Mouse (Mus musculus): ENCODE measurements around the gene Hmx1.

Hmx1 gene

DNA sequence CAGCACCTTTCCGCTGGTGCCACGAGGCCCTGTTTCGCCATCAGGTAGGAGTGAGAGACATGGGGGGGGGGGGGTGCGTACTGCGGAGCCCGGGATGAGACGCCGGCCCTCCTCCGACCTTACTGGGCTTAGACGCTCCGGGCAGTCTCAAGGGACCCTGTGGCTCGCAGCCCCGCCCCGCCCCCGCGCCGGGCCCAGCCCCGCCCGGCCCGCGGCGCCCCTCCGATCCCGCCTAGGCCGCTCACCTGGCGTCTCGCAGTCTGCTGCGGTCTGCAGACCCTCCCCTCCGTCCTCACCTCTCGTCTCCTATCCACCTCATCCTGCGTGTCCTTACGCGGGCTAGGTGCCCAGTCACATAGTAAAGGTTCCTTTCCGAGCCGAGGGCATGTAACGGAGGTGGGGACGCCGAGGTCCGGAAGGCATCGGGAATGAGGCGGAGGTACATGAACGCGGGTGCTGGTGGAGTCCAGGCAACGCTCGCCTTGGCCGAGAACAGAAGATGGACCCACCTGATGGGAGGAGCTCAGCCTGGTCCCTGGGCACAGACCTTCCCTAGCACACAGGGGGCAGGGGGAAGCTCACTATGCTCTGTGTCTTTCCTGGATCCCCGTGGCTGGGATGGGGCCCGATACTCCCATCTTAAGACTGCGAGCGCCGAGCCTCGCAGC, 8.9 kb downstream of the Hmx1 start:
- no peak for DNase-seq (ENCODE audit: low read depth in 1 of 2, low spot score in 2 of 2)

DNA sequence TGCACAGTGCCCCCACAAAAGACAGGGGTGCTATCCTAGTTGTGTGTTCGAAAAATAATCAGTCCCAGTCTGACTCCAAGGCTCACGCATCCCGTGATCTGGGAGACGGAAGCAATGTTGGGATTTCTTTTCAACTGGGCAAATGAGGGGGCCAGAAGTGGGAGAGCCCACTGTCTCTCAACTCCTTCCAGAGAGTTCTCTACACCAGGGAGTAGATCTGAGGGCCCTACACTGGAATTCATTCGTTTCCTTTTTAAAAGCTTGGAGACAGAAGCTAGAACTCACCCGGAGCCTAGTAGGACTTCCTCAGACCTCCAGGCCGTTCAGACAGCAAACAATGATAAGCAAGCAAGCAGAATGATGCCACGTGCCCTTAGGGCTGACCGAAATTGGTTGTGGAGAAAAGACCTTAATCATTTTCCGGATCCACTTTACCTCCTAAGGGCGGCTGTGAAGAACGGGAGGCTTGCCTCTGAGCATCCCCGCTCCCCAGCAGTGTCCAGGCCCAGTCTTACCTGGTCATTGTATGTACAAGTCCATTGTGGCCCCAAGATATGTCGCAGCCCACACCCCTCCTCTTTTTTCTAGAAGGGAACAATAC, 9.5 kb downstream of the Hmx1 start:
- no peak for DNase-seq (ENCODE audit: low read depth in 1 of 2, low spot score in 2 of 2)

DNA sequence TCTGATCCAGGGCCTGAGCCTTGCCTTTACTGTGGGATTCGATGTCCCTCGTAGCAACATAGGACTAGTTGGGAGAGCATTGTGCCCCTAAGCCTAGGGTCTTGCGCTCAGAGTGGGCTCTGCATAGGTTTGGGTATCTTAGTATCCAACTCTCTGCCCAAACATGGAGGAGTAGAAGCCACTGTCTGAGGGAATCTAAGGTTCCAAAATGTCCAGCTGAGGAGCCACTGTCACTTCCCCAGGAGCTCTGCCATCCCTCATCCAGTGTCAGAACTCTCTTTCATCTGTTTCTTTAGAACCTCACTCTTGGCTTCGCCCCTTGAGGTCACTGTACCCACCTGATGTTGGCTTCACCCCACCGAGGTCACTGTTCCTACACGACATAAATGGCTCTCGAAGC, 10.2 kb downstream of the Hmx1 start:
- no peak for DNase-seq (ENCODE audit: low read depth in 1 of 2, low spot score in 2 of 2)

DNA sequence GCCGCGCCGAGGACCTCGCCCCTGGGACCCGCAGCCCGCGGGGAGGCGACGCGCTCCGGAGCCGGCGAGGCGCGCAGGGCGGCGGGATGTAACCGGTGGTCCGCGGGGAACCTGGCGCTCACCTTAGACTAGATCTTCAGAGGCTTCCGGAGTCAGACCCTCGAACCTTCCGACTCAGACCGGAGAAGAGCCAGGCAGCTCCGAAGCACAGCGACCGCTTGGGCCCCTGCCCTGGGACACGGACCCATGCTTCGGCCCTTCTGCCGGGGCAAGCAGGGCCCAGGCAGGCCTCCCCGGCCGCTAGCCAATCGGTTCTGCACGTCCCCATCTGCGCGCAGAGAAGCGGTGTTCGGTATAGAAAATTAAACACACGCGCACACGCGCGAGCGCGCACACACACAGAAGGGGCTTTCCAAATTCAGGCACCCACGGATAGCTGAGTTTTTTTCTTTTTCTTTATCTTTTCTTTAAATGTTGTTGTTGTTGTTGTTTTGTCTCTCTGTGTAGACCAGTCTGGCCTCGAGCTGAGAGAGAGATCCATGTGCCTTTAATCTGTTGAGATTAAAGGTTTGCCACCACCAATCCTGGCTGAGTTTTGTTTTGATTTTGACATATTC, 10.9 kb downstream of the Hmx1 start:
- DNase-seq (ENCODE audit: low read depth in 1 of 2, low spot score in 2 of 2) = no peak

DNA sequence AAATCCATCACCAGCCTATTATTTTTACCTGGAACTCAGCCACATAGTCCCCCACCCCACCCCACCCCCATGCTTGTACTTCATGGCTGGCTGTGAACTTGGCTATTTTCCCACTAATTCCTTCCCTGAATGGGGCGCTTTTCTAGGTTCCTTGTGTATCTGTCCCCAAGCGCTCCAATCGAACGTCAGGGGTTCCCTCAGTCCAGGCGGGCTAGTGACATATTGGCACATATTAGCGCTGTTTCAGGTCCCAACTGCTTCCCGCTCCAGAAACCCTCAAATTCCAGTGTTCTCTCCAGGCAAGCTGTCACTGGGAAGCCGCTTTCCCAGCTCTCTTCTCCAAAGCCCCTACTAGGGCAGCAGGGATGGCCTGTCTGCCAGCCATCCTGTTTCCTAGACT, 12.3 kb downstream of the Hmx1 start:
- no peak for DNase-seq (ENCODE audit: low read depth in 1 of 2, low spot score in 2 of 2)

DNA sequence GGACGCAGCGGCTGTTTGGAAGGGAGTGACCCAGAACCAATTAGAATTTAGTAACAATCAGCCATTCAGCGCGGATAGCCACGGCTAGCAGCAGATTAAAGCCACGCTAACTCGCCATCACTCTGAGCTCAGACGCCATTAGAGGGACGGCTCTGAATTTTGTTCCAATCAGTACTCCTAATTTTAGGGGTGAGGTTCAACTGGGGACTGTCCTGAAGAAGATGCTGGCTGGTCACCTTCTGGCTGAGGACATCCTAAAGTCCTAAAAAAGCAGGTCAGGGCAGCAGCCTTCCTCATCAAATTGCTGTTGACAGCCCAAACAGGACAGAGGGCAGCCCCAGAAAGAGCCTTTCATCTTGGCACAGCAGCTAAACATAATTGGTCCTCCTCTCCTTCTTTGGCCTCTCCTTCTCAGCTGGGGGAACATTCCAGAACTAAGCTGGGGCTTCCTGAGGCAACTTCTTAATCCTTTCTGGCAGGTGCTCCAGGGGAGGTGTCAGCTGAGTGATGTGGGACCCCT, 18.6 kb downstream of the Hmx1 start:
- DNase-seq (ENCODE audit: low read depth in 1 of 2, low spot score in 2 of 2) = no peak

DNA sequence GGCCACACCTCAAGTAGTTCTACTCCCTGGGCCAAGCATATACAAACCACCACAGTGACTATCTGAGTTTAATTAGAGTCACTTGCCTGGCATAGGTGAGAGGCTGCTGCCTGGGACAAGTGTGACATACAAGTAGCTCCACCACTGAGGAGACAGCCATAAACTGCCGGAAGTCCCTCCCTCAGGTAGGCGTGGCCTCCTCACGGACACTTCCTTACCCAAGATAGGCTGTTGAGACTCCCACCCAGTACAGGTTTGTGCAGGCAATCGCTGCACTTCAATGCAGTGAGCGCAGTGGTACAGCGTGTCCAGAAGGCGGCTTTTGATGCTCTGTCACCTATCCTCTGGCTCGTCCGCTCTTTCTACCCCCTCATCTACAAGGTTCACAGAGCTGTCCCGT, 22.1 kb downstream of the Hmx1 start:
- no peak for DNase-seq (ENCODE audit: low read depth in 1 of 2, low spot score in 2 of 2)

DNA sequence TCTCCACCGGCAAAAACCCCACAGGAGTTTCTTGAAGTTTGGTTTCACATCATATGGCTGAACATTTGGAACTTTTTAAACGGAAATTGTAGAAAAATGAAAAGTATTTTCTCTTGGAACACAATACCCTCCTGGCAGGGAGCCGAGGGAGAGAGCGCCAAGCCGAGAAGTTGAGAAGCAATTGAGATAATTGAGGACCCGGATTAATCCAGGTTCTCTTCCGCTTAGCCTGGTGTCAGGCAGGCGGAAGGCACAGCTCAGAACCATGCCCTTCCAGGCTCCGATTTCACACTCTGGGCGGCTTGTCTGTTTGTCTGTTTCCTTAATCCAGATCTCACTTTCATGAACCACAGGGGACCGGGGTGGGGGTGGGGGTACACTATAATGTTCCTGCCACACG, 23.9 kb downstream of the Hmx1 start:
- no peak for DNase-seq (ENCODE audit: low read depth in 1 of 2, low spot score in 2 of 2)

DNA sequence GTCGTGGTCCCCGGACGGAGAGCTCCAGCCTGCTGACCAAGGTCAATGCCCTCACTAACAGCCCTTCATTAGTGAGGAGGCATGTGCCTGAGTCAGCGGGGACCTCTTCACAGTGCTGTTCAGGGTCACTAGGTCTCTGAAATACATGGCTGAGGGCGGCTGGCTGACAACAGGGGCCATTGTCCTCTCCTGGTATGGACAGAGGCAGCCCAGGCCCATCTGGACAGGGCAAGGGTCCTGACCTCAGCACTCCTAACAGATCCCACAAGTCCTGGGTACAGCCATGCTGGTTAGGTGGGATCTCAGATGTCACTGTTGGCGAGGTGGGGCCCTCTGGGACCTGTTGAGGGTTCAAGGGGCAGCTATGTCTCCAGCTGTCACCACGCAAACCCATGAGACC, 28.8 kb downstream of the Hmx1 start:
- no peak for DNase-seq (ENCODE audit: low read depth in 1 of 2, low spot score in 2 of 2)

DNA sequence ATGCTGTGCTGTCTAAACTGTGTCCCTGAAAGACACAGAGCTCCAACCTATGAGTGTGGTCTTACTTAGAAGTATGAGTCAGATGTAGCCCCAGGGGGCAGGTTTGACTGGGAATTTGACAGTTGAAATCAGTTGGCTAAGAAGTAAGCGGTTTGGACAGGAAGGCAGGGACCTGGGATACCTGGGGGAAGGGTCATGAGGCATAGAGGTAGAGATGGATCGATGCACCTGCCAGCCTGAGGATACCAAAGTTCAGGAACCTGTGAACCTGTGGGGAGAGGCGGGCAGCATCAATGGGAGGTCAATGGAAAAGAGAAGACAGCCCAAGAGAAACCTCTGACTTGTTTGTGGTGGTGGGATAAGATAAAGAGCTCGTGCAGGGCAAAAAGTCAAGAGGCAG, 32.7 kb downstream of the Hmx1 start:
- DNase-seq (ENCODE audit: low read depth in 1 of 2, low spot score in 2 of 2) = no peak

DNA sequence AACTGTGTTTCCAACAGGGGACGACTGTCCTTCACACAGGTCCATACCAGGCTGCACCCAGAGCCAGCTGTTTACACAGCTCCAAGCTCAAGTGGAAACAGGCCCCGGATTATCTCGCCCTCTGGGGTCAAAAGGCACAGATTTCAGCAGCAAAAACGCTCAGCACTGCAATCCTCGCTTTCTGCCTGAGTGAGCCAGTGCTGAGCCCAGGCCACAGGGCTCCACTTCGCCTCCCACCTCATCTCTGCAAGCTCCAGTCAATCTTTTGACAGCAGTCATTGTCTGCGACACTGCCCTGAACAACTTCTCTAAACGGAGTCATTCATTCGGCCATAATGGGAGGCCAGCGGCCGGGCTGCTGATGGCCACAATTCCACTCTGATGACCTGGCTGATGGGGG, 36.3 kb downstream of the Hmx1 start:
- DNase-seq (ENCODE audit: low read depth in 1 of 2, low spot score in 2 of 2) = no peak

DNA sequence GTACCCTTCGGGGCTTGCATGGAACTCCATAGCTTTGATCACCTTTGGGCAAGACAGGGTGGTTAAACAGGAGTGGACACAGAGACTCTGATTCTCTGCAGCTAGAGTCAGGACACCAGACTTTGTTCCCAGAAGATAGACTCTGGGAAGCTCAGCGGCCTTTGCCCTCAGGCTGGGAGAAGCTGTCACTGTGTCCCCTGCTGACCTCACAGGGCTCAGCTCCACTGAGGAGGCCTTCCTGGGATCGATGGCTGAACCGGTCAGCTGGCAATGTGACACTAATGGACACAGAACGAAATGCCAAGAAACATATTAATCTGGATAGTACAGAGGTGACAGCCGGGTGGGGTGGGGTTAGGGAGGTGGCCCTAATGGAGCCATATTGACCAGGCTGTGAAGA, 39.0 kb downstream of the Hmx1 start:
- DNase-seq (ENCODE audit: low read depth in 1 of 2, low spot score in 2 of 2) = no peak

DNA sequence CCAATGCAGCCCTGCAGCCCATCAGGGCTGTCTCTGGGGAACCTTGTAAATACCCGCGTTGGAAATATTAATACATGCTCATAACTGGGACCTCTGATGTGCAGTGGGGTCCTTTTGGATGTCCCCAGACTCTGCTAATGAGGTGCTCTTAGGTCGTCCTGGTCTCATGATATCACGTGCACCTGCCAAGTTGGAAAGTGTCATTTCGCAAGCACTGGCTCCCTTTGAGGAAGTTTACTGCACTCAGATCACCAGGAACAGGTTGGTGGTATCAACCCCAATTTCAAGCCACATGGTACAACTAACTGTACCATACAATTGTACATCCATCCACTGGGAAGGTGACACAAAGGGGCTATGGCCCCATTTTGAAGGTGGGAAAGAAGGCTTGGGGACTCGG, 39.5 kb downstream of the Hmx1 start:
- DNase-seq (ENCODE audit: low read depth in 1 of 2, low spot score in 2 of 2) = no peak

DNA sequence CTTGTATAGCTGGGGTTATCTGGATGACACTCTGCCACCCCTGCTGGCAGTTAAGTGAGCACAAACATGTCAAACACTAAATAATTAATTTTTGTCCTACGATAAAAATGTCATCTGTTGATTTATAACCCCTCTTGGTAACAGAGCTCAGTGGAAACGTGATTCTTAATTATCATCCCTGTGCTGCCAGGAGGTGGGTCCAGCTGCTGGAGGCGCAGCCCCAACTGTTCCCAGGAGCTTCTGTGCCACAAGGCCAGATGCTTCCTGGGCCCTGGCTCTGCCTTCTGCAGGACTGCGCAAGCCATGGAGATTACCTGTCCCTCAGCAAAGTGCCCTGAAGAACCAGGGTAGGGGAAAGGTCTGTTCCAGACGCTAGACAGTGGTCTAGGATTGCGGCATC, 43.2 kb downstream of the Hmx1 start:
- no peak for DNase-seq (ENCODE audit: low read depth in 1 of 2, low spot score in 2 of 2)

DNA sequence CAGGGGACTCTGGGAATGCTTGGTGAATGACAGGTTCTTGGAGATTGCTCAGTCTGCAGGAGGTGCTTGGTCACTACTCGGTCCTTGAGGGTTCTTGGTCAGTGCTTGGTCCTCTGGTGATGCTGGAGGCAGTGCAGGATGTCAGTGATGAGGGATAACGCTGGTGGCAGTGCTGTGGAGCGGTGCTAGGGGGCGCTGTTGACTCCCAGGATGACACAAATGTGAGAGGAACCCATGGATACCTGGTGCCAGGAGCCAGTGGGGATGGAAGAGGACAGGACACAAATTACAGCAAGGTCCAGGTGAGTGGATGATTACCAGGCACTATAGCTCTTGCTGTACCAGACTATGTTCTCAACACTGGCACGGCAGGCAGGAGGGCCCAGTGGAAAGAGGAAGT, 45.1 kb downstream of the Hmx1 start:
- no peak for DNase-seq (ENCODE audit: low read depth in 1 of 2, low spot score in 2 of 2)

DNA sequence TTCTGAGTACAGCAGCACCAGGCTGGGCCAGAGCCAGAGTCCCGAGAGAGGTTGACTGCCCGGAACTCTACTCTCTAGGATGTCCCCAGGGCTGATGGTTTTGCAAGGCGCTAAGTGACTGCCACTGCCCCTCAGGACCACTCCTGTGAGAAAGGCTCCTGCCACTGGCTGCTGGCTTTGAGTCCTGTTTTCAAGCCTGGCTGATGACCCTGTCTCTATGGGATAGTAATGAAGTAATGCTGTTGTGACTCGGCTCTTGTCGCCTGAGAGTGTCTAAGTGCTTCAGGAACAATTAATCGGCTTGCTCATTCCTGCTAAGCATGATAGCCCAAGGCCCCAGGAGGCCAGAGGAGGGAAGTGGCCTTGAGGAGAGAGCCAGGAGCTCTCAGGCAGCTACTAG, 45.8 kb downstream of the Hmx1 start:
- no peak for DNase-seq (ENCODE audit: low read depth in 1 of 2, low spot score in 2 of 2)

DNA sequence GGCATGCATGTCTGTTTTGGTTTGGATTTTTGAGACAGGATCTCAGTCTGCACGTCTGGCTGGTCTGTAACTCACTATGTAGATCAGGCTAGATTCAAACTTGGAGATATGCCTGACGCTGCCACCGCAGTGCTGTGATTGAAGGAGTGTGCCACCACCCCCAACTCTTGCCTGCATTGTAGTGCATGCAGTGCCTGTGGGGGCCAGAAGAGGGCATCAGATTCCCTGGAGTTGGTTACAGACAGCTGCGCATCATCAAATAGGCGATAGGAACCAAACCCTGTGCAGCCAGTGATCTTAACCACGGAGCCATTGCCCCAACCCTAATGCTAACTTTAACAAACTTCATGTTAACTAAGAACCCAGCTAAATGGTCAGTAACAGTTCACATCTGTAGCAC, 49.9 kb downstream of the Hmx1 start:
- no peak for DNase-seq (ENCODE audit: low read depth in 1 of 2, low spot score in 2 of 2)

DNA sequence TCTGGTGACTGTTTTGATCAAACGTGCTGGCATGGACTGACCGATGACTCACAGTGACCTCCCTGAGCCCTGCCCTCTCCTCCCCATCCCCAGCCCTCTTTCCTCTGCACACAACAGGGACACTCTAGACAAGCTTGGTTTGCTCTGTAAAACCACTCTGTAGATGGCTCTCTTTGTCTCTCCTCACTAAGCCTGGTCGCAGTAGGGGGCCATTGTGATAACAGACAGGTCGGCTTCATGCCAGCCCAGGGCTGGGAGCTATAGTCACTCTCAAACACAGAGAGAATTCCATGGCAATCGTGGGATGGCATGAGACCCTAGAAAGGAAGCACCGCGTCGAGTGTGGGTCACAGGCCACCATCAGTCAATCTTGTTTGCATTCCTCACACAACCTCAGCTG, 51.6 kb downstream of the Hmx1 start:
- no peak for DNase-seq (ENCODE audit: low read depth in 1 of 2, low spot score in 2 of 2)

DNA sequence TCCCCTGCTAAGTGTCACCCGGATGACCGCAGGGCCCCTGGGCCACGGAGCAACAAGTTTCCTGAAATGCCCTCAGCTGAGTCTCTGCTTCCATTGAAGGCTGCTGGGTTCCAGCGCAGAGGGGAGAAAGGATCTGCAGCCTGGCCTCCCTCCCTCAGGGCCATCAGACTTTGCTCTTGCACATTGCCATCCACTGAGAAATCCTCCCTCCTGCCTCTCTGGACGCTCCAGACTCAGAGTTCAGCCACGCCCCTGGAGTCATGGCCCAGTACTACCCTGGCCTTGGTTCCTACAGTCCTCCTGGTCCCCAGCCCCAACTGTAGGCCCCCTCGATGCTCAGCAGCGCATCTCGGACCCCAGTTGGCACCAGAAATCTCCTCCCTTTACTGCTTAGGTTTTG, 52.5 kb downstream of the Hmx1 start:
- no peak for DNase-seq (ENCODE audit: low read depth in 1 of 2, low spot score in 2 of 2)

DNA sequence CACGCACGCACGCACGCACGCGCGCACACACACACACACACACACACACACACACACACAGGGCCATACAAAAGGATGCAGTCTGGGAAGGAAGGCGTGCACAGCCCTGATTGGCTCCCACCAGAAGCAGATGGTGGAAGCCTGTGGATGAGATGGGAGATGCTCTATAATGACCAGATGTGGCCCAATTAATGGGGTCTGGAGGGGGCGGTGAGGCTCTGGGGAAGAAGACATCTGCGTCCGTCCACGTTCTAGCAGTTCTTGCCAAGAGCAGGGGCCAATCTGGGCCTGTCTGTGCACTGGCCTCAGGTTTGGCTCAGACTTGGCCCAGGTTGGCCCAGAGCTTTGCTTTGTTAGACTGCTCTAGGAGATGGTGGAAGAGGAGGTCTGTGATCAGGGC, 55.8 kb downstream of the Hmx1 start:
- DNase-seq (ENCODE audit: low read depth in 1 of 2, low spot score in 2 of 2) = no peak

DNA sequence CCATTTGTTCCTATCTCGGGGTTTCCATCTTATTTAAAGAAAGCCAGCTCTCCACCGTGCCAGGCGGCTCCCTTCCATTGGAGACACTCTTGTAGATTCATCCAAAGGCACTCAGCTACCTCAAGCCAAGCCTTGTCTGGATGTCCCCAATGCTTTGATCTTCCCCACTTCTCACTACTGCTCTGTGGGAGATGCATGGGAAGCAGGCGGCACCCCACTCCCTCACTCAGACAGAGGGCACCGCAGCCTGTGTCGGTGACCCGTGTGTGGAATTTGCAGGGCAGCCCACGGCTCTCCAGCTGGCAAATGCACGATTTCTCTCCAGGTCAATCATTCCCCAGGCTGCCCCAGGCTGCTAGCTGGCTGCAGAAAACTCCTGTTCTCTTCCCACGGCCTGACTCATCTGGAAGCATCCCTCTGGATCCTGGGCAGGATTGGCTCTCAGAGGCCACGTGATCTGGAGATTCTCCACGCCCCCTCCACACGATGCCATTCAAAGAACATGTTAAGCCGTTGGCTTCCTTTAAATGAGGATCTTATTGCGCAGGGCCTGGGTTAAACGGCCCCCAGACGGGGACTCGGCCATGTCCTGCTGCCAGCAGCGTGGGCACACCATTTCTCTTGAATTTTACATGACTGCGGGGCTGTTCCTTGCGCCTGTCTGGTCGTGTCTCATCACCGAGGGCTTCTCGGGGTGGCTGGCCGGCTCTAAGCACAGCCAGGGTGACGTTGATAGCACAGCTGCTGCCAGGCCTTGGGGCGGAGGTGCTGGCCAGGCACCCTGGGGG, 58.9 kb downstream of the Hmx1 start:
- no peak for DNase-seq (ENCODE audit: low read depth in 1 of 2, low spot score in 2 of 2)
